Mouse (Mus musculus) liver, embryonic 11.5 days (tissue): ENCODE measurements around the gene Sc5d. TPM values are rescaled to one million over a fixed set of nuclear protein-coding genes. Genes with fewer than 3 reads are reported as not detected.
A peak's percentile ranks its signal among the peaks of the same experiment; 100 is the strongest.

Experiments
- ATAC-seq: fragments of 200-750 bp; cut with Nextera tagmentation; replicated peaks from 2 replicates; pipeline ENCODE4 v1.8.0; 2017; ENCODE audit warnings: moderate number of reproducible peaks, mild to moderate bottlenecking, moderate TSS enrichment, moderate library complexity; ENCODE audit not compliant: low FRiP score
- DNase-seq: peaks from one replicate; pipeline ENCODE4 v3.0.0-alpha.2; 2017; ENCODE audit warnings: low spot score
- H3K27ac ChIP-seq: fragments of 300-500 bp; sonication (generic); 2 replicates; pipeline ENCODE4 v1.5.1; 2014; ENCODE audit warnings: mild to moderate bottlenecking, low read depth, low read length, control low read depth
- H3K27me3 ChIP-seq: fragments of 300-500 bp; sonication (generic); replicated peaks from 2 replicates; pipeline ENCODE4 v1.6.1; 2014; ENCODE audit warnings: low read length, mixed read lengths; ENCODE audit not compliant: control insufficient read depth, insufficient read depth
- H3K36me3 ChIP-seq: fragments of 300-500 bp; sonication (generic); 2 replicates; pipeline ENCODE4 v1.6.1; 2014; ENCODE audit warnings: mild to moderate bottlenecking, low read length, moderate library complexity, mixed read lengths; ENCODE audit not compliant: control insufficient read depth, insufficient read depth
- H3K4me1 ChIP-seq: fragments of 300-500 bp; sonication (generic); replicated peaks from 2 replicates; pipeline ENCODE4 v1.6.1; 2014; ENCODE audit warnings: low read length, mixed read lengths; ENCODE audit not compliant: control insufficient read depth, insufficient read depth
- H3K4me2 ChIP-seq: fragments of 300-500 bp; sonication (generic); 2 replicates; pipeline ENCODE4 v1.6.1; 2014; ENCODE audit warnings: mild to moderate bottlenecking, control low read depth, moderate library complexity
- H3K4me3 ChIP-seq: fragments of 300-500 bp; sonication (generic); 2 replicates; pipeline ENCODE4 v1.5.1; 2014; ENCODE audit warnings: low read depth, low read length, control low read depth
- H3K9ac ChIP-seq: fragments of 300-500 bp; sonication (generic); 2 replicates; pipeline ENCODE4 v1.6.1; 2014; ENCODE audit warnings: low read depth, low read length, control low read depth
- H3K9me3 ChIP-seq: fragments of 300-500 bp; sonication (generic); 2 replicates; pipeline ENCODE4 v1.6.1; 2016; ENCODE audit warnings: low read length, inconsistent platforms, mixed read lengths; ENCODE audit not compliant: control insufficient read depth
- WGBS: fragments of 180-500 bp; shearing (Covaris S2); extraction: QIAGEN DNeasy Blood & Tissue Kit; methylation state at CpG from one replicate; pipeline ENCODE4 v1.1.7; 2014; 5-methylcytosine and 5-hydroxymethylcytosine counted together
- polyA plus RNA-seq: library from polyadenylated mRNA; unstranded; fragments of >200 nt; fragmentation: Nextera tagmentation; extraction: Ambion mirVana; gene quantifications from 2 replicates; pipeline ENCODE4 v1.2.1, GENCODE M21; 2014

Gene Sc5d
- polyA plus RNA-seq, 1 experiment from 2014 or later, result 71.4 TPM

- WGBS, result 70% methylated on average over 3 of the region's 3 CpGs
- Histone ChIP-seq H3K27me3 (no peaks in the 10 kb centered on the region), H3K36me3 (no peaks in the 10 kb centered on the region), H3K4me2 (no peak overlapping the region), H3K9me3 (no peaks in the 10 kb centered on the region), H3K9ac (no peak overlapping the region), H3K4me1 (no peaks in the 10 kb centered on the region), H3K4me3 (no peak overlapping the region), H3K27ac (no peak overlapping the region)
- no peak for ATAC-seq
- no peak for DNase-seq
Observed at GRCm38 (mm10) chr9:42278046-42278445, 14.0 kb upstream of the Sc5d start.

DNA sequence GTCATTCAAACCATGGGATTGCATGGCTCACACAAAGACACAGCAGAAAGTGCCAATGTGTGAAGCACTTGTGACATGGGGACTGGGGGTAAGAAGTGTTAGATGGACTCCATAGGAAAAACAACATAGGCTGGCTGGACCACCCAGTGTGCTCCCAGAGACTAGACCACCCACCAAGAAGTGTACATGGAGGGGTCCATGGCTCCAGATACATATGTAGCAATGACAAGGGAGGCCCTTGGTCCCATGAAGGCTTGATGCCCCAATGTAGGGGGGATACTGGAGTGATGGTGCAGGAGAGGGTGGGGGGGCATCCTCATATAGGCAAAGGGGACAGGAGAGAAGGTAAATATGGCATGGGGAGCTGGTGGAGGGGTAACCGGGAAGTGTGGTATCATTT, 13.6 kb upstream of the Sc5d start:
- Histone ChIP-seq H3K9me3 (no peaks in the 10 kb centered on the region), H3K9ac (no peak overlapping the region), H3K27ac (no peak overlapping the region), H3K4me3 (no peak overlapping the region), H3K36me3 (no peaks in the 10 kb centered on the region), H3K4me1 (no peaks in the 10 kb centered on the region), H3K27me3 (no peaks in the 10 kb centered on the region), H3K4me2 (no peak overlapping the region)
- 93% methylated on average over 1 of the region's 1 CpGs for WGBS
- ATAC-seq (no peak), DNase-seq (no peak)

DNA sequence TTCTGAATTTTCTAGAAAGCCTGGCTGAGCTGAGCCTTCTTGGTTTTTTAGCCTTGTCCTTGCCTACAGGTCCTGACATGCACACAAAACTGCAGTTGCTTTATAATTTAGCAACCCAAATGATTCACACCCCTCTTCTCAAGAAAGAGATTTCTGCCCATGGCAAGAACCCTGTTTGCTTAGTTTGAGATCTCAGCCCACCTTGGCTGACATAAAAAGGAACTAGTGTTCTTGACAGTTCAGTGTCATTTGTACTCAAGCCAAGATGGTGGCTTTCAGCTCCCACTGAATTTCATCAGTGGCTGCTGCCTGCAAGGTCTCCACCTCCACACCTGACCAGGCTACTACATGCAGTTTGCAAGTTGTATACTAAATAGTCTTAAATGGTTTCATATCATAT, 13.1 kb upstream of the Sc5d start:
- H3K27ac ChIP-seq, result no peak overlapping the region
- H3K4me1 ChIP-seq, result 0 out of 2 replicates have a peak, but pooled peaks cover 1% of the 10 kb centered on the region
- H3K4me3 ChIP-seq, result no peak overlapping the region
- H3K9me3 ChIP-seq, result no peaks in the 10 kb centered on the region
- H3K36me3 ChIP-seq, result no peaks in the 10 kb centered on the region
- ATAC-seq (no peak), DNase-seq (no peak)
- no peak overlapping the region for H3K4me2 ChIP-seq
- no peaks in the 10 kb centered on the region for H3K27me3 ChIP-seq
- H3K9ac ChIP-seq, result no peak overlapping the region

GRCm38 (mm10) chr9:42275761-42276145, 11.7 kb upstream of the Sc5d start:
- Histone ChIP-seq H3K27me3 (no peaks in the 10 kb centered on the region), H3K9ac (no peak overlapping the region), H3K36me3 (no peaks in the 10 kb centered on the region), H3K4me2 (no peak overlapping the region), H3K27ac (no peak overlapping the region), H3K9me3 (no peaks in the 10 kb centered on the region), H3K4me1 (0 out of 2 replicates have a peak, but pooled peaks cover 2% of the 10 kb centered on the region), H3K4me3 (no peak overlapping the region)
- WGBS, result 61% methylated on average over 11 of the region's 11 CpGs
- DNase-seq (no peak), ATAC-seq (no peak)

DNA sequence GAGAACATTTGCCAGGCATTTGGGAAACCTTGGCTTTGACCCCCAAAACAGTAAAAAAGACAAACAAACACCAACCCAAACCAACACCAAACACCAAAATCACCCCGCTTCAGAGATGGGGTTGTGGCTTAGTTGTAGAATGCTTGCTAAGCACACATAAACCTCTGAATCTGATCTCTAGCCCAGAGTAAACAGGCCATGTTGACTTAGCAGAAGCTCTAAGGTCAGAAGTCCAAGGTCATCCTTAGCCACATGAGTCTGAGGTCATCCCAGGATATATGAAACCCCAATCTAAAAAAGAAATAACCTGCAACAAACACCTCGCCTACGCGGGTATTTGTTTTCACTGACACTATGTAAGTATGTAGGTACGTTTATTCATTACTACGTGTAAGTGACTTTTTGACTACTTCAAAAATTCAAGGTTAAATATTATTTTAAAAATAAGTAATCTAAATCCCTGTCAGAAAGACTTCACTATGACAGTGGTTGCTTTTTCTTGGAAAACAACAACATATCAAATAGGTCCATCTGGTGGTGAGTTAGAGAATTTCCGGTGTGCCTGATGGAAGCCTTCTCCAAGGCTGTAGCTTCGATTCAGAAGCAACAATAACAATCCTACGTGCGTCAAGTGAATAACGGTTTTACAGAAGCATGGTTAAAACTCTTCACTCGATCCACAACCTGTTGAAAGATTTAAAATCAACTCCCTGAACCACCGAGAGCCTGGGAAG, 11.1 kb upstream of the Sc5d start:
- Histone ChIP-seq H3K27me3 (no peaks in the 10 kb centered on the region), H3K4me1 (0 out of 2 replicates have a peak, but pooled peaks cover 2% of the 10 kb centered on the region), H3K4me2 (no peak overlapping the region), H3K27ac (no peak overlapping the region), H3K4me3 (no peak overlapping the region), H3K36me3 (no peaks in the 10 kb centered on the region), H3K9ac (no peak overlapping the region), H3K9me3 (no peaks in the 10 kb centered on the region)
- peak; percentile 20; the same call in 1 of the 2 replicates for ATAC-seq
- no peak for DNase-seq
- 56% methylated on average over 13 of the region's 13 CpGs for WGBS

- Histone ChIP-seq H3K36me3 (no peaks in the 10 kb centered on the region), H3K9ac (no peak overlapping the region), H3K9me3 (no peaks in the 10 kb centered on the region), H3K4me2 (no peak overlapping the region), H3K27me3 (no peaks in the 10 kb centered on the region), H3K4me1 (0 out of 2 replicates have a peak, but pooled peaks cover 2% of the 10 kb centered on the region), H3K4me3 (no peak overlapping the region), H3K27ac (no peak overlapping the region)
- DNase-seq (no peak), ATAC-seq (no peak)
- WGBS, result 76% methylated on average over 6 of the region's 6 CpGs
Observed at GRCm38 (mm10) chr9:42273682-42274296, 9.7 kb upstream of the Sc5d start.

DNA sequence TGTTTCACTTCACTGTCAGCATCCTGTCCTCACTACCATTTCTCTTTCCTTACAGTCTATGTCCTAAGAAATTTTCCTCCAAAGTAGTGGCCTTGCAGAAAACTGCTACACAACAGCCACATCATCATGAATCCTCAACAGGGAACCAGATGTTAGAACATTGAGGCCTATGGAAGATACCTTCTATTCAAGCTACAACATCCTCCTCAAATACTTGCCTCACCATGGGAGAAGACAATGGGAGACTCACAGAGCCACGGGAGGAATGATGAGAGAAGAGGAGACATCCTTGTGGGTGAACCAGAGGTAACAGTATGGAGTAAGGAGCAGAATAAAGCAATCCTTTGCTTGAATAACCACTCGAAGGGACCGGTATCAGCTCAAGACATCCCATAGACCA, 9.1 kb upstream of the Sc5d start:
- H3K36me3 ChIP-seq, result no peaks in the 10 kb centered on the region
- H3K4me1 ChIP-seq, result 0 out of 2 replicates have a peak, but pooled peaks cover 2% of the 10 kb centered on the region
- ATAC-seq (no peak), DNase-seq (no peak)
- 73% methylated on average over 3 of the region's 3 CpGs for WGBS
- no peak overlapping the region for H3K9ac ChIP-seq
- H3K27ac ChIP-seq, result no peak overlapping the region
- no peak overlapping the region for H3K4me2 ChIP-seq
- no peaks in the 10 kb centered on the region for H3K9me3 ChIP-seq
- H3K4me3 ChIP-seq, result no peak overlapping the region
- H3K27me3 ChIP-seq, result no peaks in the 10 kb centered on the region

DNA sequence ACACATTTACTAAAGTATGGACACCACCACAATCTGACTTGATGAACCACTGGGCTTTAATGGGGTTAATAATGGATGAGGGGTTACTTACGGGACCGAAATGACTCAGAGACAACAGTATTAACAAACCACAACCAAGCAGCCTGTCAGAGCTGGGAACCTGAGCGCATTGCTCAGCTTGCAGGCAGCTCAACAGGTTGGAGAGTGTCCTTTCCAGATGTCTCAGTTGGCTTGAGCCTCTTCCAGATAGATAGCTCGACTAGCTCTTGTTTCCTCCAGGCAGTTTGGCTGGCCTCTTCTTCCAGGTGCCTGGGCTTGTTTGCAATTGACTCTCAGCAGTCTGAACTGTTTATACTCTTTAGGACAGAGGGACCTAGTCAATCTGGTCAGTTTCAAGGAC, 8.6 kb upstream of the Sc5d start:
- ATAC-seq, result no peak
- no peak overlapping the region for H3K4me3 ChIP-seq
- H3K36me3 ChIP-seq, result no peaks in the 10 kb centered on the region
- H3K27ac ChIP-seq, result no peak overlapping the region
- no peaks in the 10 kb centered on the region for H3K9me3 ChIP-seq
- 49% methylated on average over 4 of the region's 4 CpGs for WGBS
- H3K9ac ChIP-seq, result no peak overlapping the region
- 0 out of 2 replicates have a peak, but pooled peaks cover 2% of the 10 kb centered on the region for H3K4me1 ChIP-seq
- no peak for DNase-seq
- no peak overlapping the region for H3K4me2 ChIP-seq
- H3K27me3 ChIP-seq, result no peaks in the 10 kb centered on the region

DNA sequence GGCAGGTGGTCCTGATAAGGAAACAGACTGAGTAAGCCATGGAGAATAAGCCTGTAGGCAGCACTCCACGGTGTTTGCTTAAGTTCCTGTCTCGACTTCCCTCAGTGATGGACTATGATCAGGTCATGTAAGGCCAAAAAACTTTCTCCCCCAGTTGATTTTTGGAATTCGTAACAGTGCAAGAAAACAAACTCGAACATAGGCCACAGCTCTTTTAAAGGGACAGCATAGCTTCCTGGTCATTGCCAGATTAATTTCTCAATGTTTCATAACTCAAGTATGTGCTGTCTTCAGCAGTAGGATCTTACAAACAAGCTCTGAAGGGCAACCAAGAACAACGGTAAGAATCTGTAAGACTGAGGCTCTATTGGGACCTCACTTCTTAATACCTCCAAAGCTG, 7.4 kb upstream of the Sc5d start:
- Histone ChIP-seq H3K4me3 (no peak overlapping the region), H3K36me3 (no peaks in the 10 kb centered on the region), H3K4me1 (0 out of 2 replicates have a peak, but pooled peaks cover 2% of the 10 kb centered on the region), H3K4me2 (no peak overlapping the region), H3K27me3 (no peaks in the 10 kb centered on the region), H3K9me3 (no peaks in the 10 kb centered on the region), H3K27ac (no peak overlapping the region), H3K9ac (no peak overlapping the region)
- no peak for ATAC-seq
- WGBS, result 66% methylated on average over 5 of the region's 5 CpGs
- no peak for DNase-seq
